Mouse (Mus musculus) forebrain, embryonic 16.5 days (tissue): Measurements from ENCODE around the gene Resp18. TPM values are rescaled to one million over a fixed set of nuclear protein-coding genes. Genes with fewer than 3 reads are reported as not detected.

ENCODE experiments used
- ATAC-seq: fragments of 200-750 bp; cut with Nextera tagmentation; 2 replicates; pipeline ENCODE4 v1.8.0; 2017; ENCODE audit warnings: mild to moderate bottlenecking, moderate library complexity
- H3K27ac ChIP-seq: fragments of 300-500 bp; sonication (generic); 2 replicates; pipeline ENCODE4 v1.5.1; 2014; ENCODE audit warnings: low read length, control low read depth
- H3K27me3 ChIP-seq: fragments of 300-500 bp; sonication (generic); replicated peaks from 2 replicates; pipeline ENCODE4 v1.6.1; 2014; ENCODE audit warnings: low read length; ENCODE audit not compliant: control insufficient read depth, insufficient read depth
- H3K36me3 ChIP-seq: fragments of 300-500 bp; sonication (generic); 2 replicates; pipeline ENCODE4 v1.6.1; 2014; ENCODE audit not compliant: control insufficient read depth, insufficient read depth
- H3K4me1 ChIP-seq: fragments of 300-500 bp; sonication (generic); replicated peaks from 2 replicates; pipeline ENCODE4 v1.6.1; 2014; ENCODE audit warnings: low read length; ENCODE audit not compliant: control insufficient read depth, insufficient read depth
- H3K4me2 ChIP-seq: fragments of 300-500 bp; sonication (generic); 2 replicates; pipeline ENCODE4 v1.6.1; 2014; ENCODE audit warnings: mild to moderate bottlenecking, low read length, control low read depth
- H3K4me3 ChIP-seq: fragments of 300-500 bp; sonication (generic); replicated peaks from 2 replicates; pipeline ENCODE4 v1.5.1; 2014; ENCODE audit warnings: mild to moderate bottlenecking, low read length, control low read depth
- H3K9ac ChIP-seq: fragments of 300-500 bp; sonication (generic); replicated peaks from 2 replicates; pipeline ENCODE4 v1.6.1; 2014; ENCODE audit warnings: low read depth, low read length, control low read depth
- H3K9me3 ChIP-seq: fragments of 300-500 bp; sonication (generic); 2 replicates; pipeline ENCODE4 v1.6.1; 2016; ENCODE audit warnings: low read length; ENCODE audit not compliant: control insufficient read depth
- WGBS: fragments of 180-500 bp; shearing (Covaris S2); extraction: QIAGEN DNeasy Blood & Tissue Kit; methylation state at CpG from one replicate; pipeline ENCODE4 v1.1.7; 2014; 5-methylcytosine and 5-hydroxymethylcytosine counted together
- polyA plus RNA-seq: library from polyadenylated mRNA; unstranded; fragments of >200 nt; fragmentation: Nextera tagmentation; extraction: Ambion mirVana; gene quantifications from 2 replicates; pipeline ENCODE4 v1.2.1, GENCODE M21; 2015

Resp18 gene
- polyA plus RNA-seq, 1 experiment from 2014 or later, result 76.1 TPM

DNA sequence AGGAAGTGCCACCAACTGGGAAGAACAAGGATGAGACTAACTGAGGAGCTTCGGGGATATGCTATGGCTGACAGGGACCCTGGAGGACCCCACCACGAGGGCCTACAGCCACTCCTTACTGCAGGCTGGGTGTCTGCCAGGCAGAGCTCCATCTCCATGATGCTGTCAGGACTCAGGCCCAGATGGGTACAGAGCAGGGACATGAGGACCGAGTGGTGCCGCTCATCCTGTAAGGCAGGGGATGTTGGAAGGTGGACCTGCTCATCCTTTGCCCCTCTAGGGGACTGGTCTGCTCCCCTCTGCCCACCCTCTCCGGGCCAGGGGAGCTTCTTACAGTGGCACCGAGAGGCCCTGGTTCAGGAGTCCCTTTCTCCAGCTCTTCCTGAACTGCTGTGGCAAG, 36.8 kb upstream of the Resp18 start:
- 97% methylated on average over 6 of the region's 6 CpGs for WGBS
- no peak for ATAC-seq
- Histone ChIP-seq H3K9ac (no peak overlapping the region), H3K4me3 (no peak overlapping the region), H3K4me2 (no peak overlapping the region), H3K27me3 (no peaks in the 10 kb centered on the region), H3K27ac (no peak overlapping the region), H3K9me3 (no peaks in the 10 kb centered on the region), H3K36me3 (peaks cover 24% of the 10 kb centered on the region), H3K4me1 (peaks cover 13% of the 10 kb centered on the region)

DNA sequence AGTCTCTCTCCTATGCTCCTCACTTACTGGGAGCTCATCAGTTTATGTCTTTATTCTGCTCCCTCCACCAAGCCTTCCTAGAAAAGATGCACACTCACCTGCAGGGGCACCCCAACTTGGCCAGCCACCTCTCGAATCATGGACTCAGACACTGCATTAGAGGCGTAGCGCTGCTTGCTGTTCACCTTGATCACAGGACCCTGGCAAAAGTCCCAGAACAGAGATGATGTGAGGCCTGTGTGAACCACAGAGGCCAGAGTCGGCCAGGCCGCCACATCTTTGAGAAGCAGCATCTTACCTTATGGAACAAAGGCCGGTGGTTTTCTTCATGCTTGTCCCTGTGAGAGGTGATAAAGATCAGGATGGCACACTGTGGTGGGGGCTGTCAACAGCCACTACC, 33.5 kb upstream of the Resp18 start:
- peaks cover 34% of the 10 kb centered on the region for H3K36me3 ChIP-seq
- ATAC-seq, result no peak

DNA sequence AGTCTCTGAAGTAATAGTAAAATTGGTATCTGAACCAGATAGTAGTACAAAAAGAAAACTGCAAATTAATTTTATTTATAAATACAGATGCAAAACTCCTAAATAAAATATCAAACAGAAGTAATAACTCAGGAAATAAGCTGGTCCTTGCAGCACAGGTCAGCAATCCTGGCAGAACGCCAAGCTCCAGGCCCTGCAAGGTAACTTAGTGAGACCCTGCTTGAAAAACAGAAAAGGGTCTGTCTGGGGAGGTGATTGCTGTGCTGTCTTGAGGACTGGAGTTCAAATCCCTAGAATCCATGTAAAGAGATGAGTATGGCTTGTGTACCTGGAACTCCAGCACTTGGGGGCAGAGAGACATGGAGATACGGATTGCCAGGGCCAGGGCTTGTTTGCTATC, 26.4 kb upstream of the Resp18 start:
- Histone ChIP-seq H3K4me2 (no peak overlapping the region), H3K9ac (no peak overlapping the region), H3K27me3 (no peaks in the 10 kb centered on the region), H3K4me1 (no peaks in the 10 kb centered on the region), H3K36me3 (peaks cover 10% of the 10 kb centered on the region), H3K9me3 (no peaks in the 10 kb centered on the region), H3K4me3 (no peak overlapping the region), H3K27ac (no peak overlapping the region)
- no peak for ATAC-seq
- 71% methylated on average over 2 of the region's 2 CpGs for WGBS

More for the DNA sequence above, 33.5 kb upstream of the Resp18 start:
- Histone ChIP-seq H3K27ac (no peak overlapping the region), H3K4me2 (no peak overlapping the region), H3K9me3 (no peaks in the 10 kb centered on the region), H3K4me1 (peaks cover 10% of the 10 kb centered on the region), H3K27me3 (no peaks in the 10 kb centered on the region), H3K9ac (no peak overlapping the region), H3K4me3 (no peak overlapping the region)
- 96% methylated on average over 6 of the region's 6 CpGs for WGBS

DNA sequence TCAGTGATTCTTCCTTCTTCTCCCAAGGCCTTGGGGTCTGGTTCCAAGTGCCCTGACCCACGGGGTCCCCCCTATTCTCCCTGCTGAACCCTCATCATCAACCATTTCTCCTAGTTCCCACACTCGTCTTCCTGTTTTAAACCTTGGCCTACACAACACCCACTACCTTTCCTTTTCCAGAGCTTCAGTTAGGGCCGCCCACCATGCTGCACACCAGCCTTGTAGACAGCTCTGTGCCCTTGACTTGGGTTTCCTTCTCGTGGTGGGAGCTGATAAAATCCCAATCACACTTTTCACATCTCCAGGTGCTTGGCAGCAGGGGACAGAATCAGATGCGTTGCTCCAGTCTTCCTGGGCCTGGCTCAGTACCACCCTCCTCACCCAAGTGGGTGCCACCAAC, 16.1 kb upstream of the Resp18 start:
- Histone ChIP-seq H3K9ac (no peak overlapping the region), H3K9me3 (no peaks in the 10 kb centered on the region), H3K4me2 (no peak overlapping the region), H3K36me3 (no peaks in the 10 kb centered on the region), H3K27me3 (0 out of 2 replicates have a peak, but pooled peaks cover 2% of the 10 kb centered on the region), H3K27ac (no peak overlapping the region), H3K4me1 (peaks cover 9% of the 10 kb centered on the region), H3K4me3 (no peak overlapping the region)
- 81% methylated on average over 5 of the region's 5 CpGs for WGBS
- ATAC-seq, result no peak

DNA sequence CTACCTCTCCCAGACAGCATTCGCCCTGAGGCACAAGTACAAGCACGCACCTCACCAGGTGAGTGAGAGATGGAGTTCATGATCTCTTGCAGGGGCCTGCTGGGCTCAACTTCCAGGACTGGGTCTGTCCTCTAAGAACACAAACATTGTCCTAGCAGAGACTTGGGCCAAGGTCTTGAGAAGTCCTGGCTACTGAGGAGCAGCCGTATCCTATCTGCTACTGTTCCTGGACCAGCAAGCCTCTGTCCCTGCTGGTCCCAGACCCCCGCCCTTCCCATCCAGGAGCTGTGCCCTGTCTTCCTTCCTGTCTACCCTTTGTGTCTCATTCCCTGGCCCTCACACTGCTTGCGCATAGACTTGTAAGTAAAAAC, 15.1 kb upstream of the Resp18 start:
- no peaks in the 10 kb centered on the region for H3K36me3 ChIP-seq
- no peak overlapping the region for H3K9ac ChIP-seq
- no peak overlapping the region for H3K27ac ChIP-seq
- H3K4me3 ChIP-seq, result no peak overlapping the region
- H3K27me3 ChIP-seq, result no peaks in the 10 kb centered on the region
- no peak overlapping the region for H3K4me2 ChIP-seq
- no peaks in the 10 kb centered on the region for H3K9me3 ChIP-seq
- no peak for ATAC-seq
- WGBS, result 93% methylated on average over 5 of the region's 5 CpGs
- H3K4me1 ChIP-seq, result peaks cover 15% of the 10 kb centered on the region

DNA sequence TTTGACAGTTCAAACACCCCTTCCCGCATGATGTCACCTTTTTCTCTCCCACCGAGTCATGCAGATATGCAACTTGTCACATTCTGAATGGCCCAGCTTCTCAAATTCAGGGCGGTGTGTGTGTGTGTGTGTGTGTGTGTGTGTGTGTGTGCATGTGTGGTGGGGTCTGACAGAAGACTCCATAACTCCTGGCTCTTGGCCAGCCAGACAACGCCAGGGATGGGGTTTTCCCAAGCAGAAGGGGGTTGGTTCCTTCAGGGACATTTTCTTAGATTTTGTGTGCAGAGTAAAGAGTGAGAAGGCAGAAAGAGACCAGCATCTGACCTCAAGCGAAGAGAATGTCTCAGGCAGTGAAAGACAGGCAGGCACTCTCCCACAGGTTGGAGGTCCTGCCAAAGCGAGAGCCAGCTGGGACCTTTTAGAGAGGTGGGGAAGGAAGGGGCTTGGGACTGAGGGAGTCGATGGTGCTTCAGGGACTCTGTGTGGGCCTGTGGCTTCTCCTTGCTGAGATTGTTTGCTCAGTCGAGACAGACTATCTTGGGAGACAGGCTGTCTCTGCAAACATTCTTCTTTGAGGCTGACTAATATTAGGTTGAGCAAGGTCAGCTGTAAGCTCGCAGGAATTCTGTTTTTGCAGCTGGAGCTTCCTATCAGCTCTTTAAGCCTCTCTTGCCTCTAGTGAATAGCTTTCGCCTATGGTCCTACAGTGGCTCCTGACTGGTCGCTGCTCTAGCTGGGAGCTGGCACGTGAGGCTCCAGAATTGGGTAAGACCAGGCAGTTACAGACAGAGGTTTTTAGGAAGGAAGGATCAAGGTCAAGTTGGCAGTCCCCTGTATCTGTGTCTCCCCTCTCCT, 14.5 kb upstream of the Resp18 start:
- 52% methylated on average over 12 of the region's 12 CpGs for WGBS
- H3K9ac ChIP-seq, result no peak overlapping the region

DNA sequence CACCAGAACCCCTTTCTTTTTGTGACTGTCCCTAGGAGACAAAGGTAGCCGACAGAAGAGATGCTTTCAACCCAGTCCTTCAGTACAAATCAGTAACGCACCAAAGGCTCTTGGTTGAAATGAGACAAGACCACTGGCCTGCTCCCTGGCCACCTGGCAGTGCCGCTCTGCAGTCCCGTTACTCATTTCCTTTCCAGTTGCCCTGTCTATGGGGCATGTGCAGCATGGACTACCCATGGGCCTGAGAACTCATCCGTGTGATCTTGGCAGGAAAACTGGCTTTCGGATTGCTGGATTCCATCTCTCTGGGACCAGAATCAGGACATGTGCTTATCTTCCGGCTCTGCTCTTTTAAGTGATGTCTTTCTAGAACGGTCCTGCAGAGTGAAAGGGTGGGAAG, 13.1 kb upstream of the Resp18 start:
- Histone ChIP-seq H3K4me2 (no peak overlapping the region), H3K27me3 (no peaks in the 10 kb centered on the region), H3K4me1 (peaks cover 17% of the 10 kb centered on the region), H3K27ac (no peak overlapping the region), H3K9me3 (no peaks in the 10 kb centered on the region), H3K9ac (no peak overlapping the region), H3K36me3 (no peaks in the 10 kb centered on the region), H3K4me3 (no peak overlapping the region)
- 83% methylated on average over 8 of the region's 8 CpGs for WGBS
- ATAC-seq, result no peak

More for the DNA sequence above, 14.5 kb upstream of the Resp18 start:
- H3K27ac ChIP-seq, result no peak overlapping the region
- no peaks in the 10 kb centered on the region for H3K27me3 ChIP-seq
- peaks cover 17% of the 10 kb centered on the region for H3K4me1 ChIP-seq
- H3K36me3 ChIP-seq, result no peaks in the 10 kb centered on the region
- no peak overlapping the region for H3K4me3 ChIP-seq
- no peak for ATAC-seq
- no peak overlapping the region for H3K4me2 ChIP-seq
- no peaks in the 10 kb centered on the region for H3K9me3 ChIP-seq

DNA sequence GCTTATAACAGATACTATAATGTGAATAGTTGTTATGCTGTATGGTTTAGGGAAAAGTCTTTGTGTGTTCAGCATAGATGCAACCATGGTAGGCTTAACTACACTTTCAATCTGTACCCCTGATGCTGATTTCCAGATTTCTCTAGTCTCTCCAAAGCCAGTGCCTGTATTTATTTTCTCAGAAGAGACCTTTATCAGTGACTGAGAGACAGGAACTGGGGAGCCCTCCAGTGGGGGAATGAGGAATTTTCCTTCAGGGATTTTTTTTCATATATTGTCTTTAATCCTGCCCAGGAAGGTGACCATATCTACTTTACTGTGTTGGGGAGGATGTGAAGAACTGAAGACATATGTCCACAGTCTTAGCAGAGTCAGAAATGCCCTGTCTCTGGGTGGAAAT, 12.4 kb upstream of the Resp18 start:
- no peak overlapping the region for H3K9ac ChIP-seq
- no peaks in the 10 kb centered on the region for H3K9me3 ChIP-seq
- peak; percentile 39; the same call in 1 of the 2 replicates for ATAC-seq
- H3K27ac ChIP-seq, result no peak overlapping the region
- H3K36me3 ChIP-seq, result no peaks in the 10 kb centered on the region
- no peaks in the 10 kb centered on the region for H3K27me3 ChIP-seq
- no peak overlapping the region for H3K4me3 ChIP-seq
- no peak overlapping the region for H3K4me2 ChIP-seq
- peaks cover 17% of the 10 kb centered on the region for H3K4me1 ChIP-seq

DNA sequence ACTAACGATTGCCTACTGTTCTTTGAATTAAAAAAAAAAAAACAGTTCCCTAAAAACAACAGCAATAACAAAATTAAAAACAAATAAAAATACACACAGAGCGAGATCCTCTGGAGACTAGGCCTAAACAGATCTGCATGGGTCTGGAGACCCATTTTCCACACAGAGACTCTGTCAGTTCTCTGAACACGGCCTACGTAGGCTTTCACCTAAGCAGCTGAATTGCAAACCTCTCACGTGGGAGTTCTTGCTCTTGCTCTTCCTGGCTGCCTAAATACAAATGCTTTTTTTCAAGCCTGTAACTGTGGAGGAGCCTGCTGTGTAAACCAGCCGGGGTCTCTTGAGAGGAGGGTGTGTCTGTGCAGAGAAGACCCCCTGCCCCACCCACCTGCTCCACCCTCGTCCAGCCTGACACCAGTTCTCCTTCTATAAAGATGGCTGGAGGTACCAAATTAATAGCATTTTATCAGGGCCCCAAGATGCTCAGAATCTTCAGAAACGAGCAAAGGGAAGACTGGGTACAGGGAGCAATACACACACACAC, 11.7 kb upstream of the Resp18 start:
- Histone ChIP-seq H3K36me3 (no peaks in the 10 kb centered on the region), H3K9me3 (no peaks in the 10 kb centered on the region), H3K4me3 (no peak overlapping the region), H3K9ac (peak overlapping the region; percentile 40; the same call in 1 of the 2 replicates), H3K4me2 (no peak overlapping the region), H3K27me3 (no peaks in the 10 kb centered on the region), H3K4me1 (peaks cover 17% of the 10 kb centered on the region), H3K27ac (peak overlapping the region; percentile 70)
- 35% methylated on average over 8 of the region's 8 CpGs for WGBS
- ATAC-seq, result no peak
